Mouse (Mus musculus): ENCODE measurements around the gene Tectb.
"Not testable (repeated sequence)": the region's sequence is repeated elsewhere in the genome, so short reads cannot be mapped to it uniquely, and the experiment has no call there.

Gene Tectb

GRCm38 (mm10) chr19:55165954-55166353 is 14.6 kb upstream of the Tectb start:
- DNase-seq (ENCODE audit: low spot score in 2 of 2): no peak

- DNase-seq (ENCODE audit: low spot score in 2 of 2): no peak
Measured at GRCm38 (mm10) chr19:55166741-55167140, 13.8 kb upstream of the Tectb start.

GRCm38 (mm10) chr19:55167741-55168140 is 12.8 kb upstream of the Tectb start:
- DNase-seq (ENCODE audit: low spot score in 2 of 2): no peak

DNA sequence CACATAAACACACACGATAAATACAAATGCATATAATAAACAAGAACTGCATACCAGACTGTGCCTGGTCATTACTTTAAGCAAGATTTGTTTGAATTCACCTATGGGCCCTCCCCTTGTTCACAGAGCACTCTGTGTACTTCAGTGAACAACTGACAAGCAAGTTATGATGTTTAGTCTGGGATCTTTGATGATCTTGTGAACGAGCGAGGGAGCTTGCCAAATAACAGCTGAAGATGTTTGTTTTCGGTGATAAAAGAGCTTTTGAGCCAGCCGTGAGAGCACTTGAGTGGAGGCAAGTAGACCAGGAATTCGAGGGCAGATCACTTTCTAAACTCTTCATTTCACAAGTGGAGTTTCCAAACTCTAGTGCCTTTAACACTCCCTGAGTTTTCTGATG is 12.2 kb upstream of the Tectb start:
- DNase-seq (ENCODE audit: low spot score in 2 of 2): no peak

GRCm38 (mm10) chr19:55169236-55169729 is 11.2 kb upstream of the Tectb start:
- DNase-seq (ENCODE audit: low spot score in 2 of 2): not testable (repeated sequence)

- DNase-seq (ENCODE audit: low spot score in 2 of 2): no peak
Measured at GRCm38 (mm10) chr19:55170399-55170798, 10.1 kb upstream of the Tectb start.

DNA sequence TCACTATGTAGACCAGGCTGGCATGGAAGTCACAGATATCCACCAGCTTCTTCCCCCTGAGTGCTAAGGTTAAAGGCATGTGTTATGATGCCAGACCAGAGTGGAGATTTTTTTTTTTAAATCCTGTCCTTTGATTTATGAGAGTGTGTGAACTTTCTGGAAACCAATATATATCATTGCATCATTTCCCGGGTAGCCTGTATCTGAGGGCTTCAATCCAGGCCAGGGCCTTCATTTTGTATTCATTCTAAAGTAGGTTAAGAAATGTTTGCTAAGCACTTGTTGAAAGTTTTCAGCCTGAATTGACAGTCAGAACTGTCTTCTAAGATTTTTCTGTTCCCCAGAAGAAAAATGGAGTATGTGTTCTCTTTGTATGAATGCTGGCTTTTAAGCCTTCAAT is 8.9 kb upstream of the Tectb start:
- no peak for DNase-seq (ENCODE audit: low spot score in 2 of 2)

GRCm38 (mm10) chr19:55177143-55177542 is 3.4 kb upstream of the Tectb start:
- DNase-seq (ENCODE audit: low spot score in 2 of 2): peak in 1 of 2 experiments; percentile 48

- no peak for DNase-seq (ENCODE audit: low spot score in 2 of 2)
Measured at GRCm38 (mm10) chr19:55184442-55184841, 3.9 kb downstream of the Tectb start.

- DNase-seq (ENCODE audit: low spot score in 2 of 2): no peak
Measured at GRCm38 (mm10) chr19:55185074-55185473, 4.5 kb downstream of the Tectb start.

DNA sequence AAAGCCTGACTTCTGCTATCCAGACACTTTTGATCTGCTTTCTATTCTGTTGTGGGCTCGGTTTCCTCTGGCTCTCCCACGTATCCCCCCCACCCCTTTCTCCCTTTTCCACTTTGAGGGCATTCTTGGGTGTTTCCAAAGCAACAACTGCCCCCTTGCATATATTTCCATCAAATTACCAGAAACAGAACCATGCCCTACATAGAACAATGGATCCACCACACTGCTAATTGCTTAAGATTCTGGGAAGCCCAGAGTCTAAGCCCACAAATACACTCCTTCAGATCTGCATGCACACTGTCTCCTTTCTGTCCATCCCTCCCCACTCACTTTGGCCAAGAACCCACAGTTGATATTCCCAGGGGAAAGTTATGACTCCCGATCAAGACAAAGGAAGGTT is 5.1 kb downstream of the Tectb start:
- no peak for DNase-seq (ENCODE audit: low spot score in 2 of 2)

DNA sequence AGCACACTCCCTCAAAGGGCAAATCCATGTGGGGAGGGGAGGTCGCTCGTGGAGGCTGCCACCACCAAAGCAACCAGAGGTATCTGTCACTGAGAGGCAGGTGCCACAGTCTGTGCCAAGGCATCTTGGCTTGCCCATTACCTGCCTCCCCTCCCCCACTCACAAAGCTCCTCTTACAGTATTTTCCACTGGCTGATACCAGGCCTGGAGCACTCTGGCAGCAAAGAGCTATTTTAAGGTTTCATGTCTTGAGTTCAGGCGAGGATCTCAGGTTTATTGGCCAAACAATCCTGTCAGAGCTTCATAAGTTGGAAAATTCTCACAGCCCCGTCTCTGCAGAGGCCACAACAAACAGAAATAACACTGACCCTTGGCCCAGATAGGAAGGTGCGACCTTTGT is 9.5 kb downstream of the Tectb start:
- no peak for DNase-seq (ENCODE audit: low spot score in 2 of 2)

DNA sequence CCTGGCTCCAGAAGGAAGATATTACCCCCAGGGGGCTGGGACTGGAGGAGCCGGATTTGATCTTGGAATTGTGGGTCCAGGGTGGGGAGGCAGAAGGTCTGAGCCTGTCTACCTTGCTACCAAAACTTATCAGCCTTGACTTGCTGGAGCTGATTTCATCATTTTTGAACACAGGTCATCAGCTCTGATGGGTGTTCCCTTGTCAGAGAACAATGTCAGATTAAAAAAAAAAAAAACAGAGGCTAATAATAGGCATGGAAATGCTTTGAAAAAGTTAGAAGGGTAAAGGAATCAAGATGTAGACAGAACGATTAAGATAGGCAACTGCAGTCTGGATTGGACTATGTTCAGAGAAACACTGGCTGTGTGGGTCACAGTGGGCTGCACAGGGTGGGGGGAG is 11.1 kb downstream of the Tectb start:
- no peak for DNase-seq (ENCODE audit: low spot score in 2 of 2)

GRCm38 (mm10) chr19:55192254-55192945 is 11.9 kb downstream of the Tectb start:
- DNase-seq (ENCODE audit: low spot score in 2 of 2): no peak

GRCm38 (mm10) chr19:55193717-55194394 is 13.3 kb downstream of the Tectb start:
- no peak for DNase-seq (ENCODE audit: low spot score in 2 of 2)

DNA sequence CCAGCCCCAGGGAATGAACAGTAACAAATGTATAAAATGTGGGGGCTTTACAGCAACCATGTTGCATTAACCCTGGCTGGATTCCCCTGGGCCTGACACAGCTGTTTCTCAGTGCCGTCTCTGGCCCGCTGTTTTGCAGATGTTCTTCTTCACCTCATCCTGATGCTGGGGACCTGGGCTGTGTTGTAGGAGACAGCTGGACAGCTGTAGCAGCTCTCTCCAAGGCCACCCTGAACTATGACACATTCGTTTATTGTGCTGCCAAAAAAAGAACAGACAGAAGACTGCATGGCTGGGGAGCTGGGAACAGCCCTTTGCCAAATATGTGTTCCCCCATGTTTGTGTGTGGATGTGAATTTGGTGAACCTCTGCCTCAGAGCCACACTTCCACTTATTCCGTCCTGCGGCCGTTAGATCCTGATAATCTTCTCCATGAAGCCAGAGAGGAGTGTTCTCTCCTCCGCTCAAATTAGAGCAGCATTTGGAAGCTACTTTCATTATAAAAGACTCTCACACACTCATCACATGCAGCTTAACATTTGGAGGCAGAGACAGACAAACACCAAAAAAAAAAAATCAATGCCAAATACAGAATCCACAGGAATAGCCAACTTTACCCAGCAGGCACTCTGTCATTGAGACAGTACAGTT is 14.1 kb downstream of the Tectb start:
- DNase-seq (ENCODE audit: low spot score in 2 of 2): no peak

GRCm38 (mm10) chr19:55195574-55195973 is 15.0 kb downstream of the Tectb start:
- DNase-seq (ENCODE audit: low spot score in 2 of 2): no peak

- DNase-seq (ENCODE audit: low spot score in 2 of 2): peak; percentile 48 to 62
Measured at GRCm38 (mm10) chr19:55198303-55198702, 17.8 kb downstream of the Tectb start.

DNA sequence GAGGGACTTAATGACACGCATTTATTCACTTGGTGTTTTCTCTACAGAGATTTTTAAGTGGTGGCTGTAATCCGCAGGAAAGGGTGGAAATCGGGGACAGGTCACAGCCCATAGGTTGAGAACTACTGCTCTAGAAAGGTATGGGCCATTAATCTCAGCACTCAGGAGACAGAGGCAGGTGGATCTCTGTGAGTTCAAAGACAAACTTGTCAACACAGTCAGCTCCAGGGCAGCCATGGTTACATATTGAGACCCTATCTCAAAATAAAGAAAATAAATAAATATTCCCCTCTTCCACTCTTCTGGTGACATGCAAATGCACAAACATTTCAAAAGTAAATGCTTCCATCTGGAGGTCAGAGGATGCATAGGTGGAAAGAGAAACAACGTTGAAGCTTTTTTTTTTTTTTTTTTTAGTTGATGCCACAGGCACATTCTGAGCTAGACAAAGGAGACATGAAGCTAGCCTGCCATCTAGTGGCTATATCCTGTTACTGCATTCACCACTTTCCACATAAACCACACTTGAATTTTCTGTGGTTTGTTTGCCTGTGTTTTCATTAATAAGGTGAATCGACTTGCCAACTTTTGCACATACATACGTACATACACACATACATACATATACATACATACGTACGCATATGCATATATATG is 26.1 kb downstream of the Tectb start:
- DNase-seq (ENCODE audit: low spot score in 2 of 2): peak in 1 of 2 experiments; percentile 79

DNA sequence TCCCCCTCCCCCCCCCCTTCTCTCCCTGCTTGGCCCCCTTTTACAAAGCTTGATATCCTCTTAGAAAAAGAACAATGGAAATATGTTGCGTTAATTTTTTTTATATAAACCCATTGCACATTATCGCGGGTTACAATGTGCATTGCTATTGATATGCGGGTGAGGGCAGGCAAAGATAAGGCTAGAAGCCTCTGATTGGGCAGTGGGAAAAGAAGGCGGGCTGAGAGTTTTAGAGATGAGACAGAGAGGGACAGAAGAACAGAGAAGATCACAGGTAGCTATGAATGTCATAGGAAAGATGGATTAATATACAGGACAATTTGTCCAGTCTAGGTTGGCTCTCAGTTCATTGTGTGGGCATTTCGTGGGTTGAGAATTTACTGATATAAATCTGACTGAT is 26.7 kb downstream of the Tectb start:
- no peak for DNase-seq (ENCODE audit: low spot score in 2 of 2)

- DNase-seq (ENCODE audit: low spot score in 2 of 2): no peak
Measured at GRCm38 (mm10) chr19:55207746-55208538, 27.4 kb downstream of the Tectb start.

Measured in frontal cortex, postnatal 36 days (tissue).